Mouse (Mus musculus): ENCODE data around the gene Arid5b.
A peak's percentile ranks its signal among the peaks of the same experiment; 100 is the strongest.

Gene Arid5b

DNA sequence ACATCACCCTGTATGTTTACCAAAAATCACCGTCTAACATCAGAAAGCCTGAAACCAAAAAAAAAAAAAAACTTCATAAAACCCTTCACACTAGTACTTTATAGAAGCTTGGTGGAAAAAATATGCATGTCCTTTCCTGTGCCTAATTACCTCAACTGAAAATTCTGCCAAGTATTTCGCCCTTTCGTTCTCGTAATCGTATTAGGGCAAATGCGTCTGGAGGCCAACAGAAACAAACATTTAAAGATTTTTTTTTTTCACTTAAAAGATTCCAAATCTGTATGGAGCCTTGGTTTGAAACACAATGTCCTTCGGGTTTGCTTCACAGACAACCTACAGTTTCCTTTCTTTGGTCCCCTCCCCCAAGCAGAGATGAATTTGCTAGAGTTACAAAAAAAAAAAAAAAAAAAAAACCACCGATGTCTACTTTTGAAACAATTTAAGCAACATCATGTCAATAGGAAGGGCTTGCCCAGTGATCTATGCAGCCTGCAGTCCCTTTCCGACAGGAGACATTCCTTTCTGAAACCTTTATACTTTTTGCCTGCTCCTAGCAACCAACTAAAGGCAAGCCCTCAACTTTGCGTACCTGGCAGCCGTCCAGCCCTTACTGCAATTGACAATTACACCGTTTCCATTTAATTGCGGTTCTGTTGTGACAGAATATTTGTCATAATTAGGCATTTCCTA is 86.7 kb downstream of the Arid5b start:
- peak in 1 of 2 experiments; percentile 42 for DNase-seq

GRCm38 (mm10) chr10:68191146-68191545 is 87.4 kb downstream of the Arid5b start:
- DNase-seq, result no peak

DNA sequence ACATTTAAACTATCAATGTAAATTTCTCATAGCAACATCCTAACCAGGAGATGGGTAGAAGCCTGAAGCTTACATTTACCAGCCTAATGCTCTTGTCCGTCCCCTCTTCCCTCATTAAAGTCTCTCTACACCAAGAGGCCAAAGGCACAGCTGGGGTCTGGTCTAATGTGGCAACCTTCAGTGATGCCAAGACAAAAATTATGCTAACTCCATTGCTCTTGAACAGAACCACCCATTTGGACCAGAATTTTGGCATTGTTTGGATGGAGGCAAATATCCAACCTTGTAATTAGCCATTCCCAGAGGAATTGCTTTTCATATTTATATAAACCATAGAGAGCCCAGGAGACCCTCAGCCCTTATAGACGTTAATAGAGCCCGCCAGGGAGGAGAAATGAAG is 88.7 kb downstream of the Arid5b start:
- no peak for DNase-seq

GRCm38 (mm10) chr10:68183096-68183495 is 95.4 kb downstream of the Arid5b start:
- no peak for DNase-seq

DNA sequence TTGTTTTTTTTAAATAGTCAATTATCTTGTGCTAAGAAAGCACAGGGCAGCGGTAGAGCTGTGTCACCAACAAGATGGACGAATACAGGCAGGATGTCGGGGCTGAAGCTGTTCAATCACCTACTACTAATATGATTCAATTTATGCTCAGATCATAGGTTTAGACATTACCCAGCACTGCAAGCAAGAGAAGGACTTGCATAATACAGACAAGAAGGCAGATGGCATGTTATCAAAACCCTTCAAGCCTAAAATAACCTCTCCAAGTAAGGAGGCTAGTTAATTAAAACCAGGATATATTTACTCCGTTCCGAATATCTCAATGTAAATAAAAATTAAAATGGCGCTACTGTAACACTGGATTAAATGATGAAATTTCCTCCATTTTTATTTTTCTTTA is 96.3 kb downstream of the Arid5b start:
- DNase-seq, result no peak

GRCm38 (mm10) chr10:68181156-68181555 is 97.4 kb downstream of the Arid5b start:
- DNase-seq, result no peak

DNA sequence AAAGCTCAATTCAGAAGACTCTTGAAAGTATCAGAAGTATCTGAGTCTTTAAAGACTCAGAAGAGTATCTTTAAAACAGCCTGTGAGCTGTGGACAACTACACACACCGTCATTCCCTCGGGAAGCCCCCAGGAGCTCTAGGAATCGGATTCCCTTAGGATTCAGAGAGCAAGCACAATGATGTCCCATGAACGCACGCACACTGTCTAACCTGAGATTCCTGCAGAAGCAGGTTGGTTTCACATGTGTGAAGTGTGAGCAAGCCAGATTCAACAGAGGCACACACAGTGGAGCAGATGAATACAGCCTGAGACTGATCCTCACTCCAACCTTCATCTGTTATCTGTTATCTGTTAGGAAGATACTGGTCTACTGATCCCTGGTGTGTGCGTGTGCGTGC is 97.8 kb downstream of the Arid5b start:
- no peak for DNase-seq

- DNase-seq, result no peak
These were observed 98.4 kb downstream of the Arid5b start for GRCm38 (mm10) chr10:68180151-68180550.

GRCm38 (mm10) chr10:68179741-68180140 is 98.8 kb downstream of the Arid5b start:
- DNase-seq, result no peak

GRCm38 (mm10) chr10:68179339-68179738 is 99.2 kb downstream of the Arid5b start:
- DNase-seq, result no peak

DNA sequence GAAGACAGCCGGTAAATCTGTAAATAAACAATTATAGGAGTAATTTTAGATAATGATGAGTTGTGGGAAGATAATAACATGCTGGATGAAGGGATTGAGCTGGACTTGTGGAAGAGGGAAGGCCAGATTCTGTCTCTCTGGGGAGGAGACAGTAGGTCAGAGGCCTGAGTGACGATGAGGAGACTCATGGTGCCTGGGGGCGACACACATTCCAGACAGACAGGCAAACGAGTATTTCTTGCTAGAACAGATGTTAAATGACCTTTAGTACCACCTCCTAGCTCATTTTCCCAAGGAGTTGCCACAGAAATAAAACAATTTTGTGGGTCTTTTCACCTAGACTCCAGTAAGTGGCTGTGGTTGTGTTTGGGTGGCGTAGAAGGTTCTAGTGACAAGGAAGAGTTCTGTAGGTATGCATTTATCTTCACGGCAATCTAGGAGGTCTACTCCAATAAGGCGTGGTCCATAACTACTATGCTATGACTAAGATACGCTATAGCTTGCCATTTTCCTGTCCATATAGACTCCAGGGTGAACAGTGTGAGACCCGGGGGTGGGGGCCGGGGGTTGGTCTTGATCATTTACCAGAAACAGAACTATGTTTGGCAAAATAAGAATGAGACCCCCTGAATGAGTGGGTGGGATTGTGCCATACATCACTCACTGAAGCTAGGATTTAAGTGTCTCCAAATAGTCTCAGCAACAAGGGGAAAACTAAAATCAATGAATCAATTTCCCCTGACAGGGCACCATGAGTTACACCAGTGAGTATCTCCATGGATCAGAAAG is 100.6 kb downstream of the Arid5b start:
- DNase-seq, result no peak

- no peak for DNase-seq
These were observed 102.7 kb downstream of the Arid5b start for GRCm38 (mm10) chr10:68175811-68176210.

DNA sequence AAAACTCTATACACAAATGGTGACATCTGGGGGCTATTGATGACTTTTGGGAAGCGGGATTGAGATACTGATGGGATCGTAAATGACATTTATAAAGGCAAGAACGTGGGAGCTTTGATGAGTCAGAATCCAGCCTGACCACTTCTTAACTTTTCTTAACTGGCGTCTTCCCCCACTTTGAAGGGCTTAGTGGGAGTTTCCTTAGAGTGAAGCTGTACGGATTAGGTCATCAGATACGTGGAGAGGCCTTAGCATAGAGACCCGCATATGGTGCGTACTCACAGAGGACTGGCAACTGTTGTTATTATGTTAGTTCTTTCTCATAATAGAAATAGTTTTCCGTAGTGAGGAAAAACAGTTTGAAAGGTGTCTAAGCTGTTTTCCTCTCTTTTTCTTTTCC is 104.9 kb downstream of the Arid5b start:
- DNase-seq, result no peak

- DNase-seq, result no peak
These were observed 105.6 kb downstream of the Arid5b start for GRCm38 (mm10) chr10:68172906-68173305.

DNA sequence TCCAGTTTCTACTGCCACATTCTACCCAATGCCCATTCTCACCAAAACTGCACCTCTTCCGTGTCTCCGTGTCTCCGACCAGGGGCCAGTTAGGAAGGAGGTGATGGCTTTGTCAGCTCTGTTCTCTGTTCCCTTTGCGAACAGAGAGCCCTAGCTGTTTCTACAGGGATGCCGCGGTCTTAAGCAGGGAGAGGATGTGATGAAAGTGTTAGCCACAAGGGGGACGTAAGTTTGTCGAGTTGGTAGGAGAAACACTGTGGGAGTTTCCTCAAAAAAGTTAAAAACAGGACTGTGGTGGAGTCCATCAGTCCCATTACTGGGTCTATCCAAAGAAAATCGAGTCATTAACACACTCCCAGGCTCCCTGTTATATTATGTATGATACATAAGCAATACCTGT is 106.6 kb downstream of the Arid5b start:
- no peak for DNase-seq

DNA sequence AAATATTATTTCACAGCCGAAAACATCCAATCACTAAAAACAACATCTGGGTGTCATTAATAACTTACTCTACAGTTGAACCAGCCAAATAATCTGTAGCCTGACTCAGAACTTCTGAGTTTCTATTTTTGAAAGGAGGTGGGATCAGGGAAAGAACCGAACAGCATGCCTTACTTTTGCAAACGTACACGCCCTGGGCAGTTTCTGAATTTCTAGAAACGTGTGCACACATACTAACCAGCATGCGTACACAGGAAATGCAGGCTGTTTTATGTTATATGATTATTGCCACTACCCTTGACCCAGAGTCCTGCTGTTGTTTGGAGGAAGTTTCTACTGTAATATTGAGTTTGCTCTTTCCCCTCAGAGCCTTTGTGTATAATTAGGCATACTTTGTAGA is 109.9 kb downstream of the Arid5b start:
- DNase-seq, result no peak

DNA sequence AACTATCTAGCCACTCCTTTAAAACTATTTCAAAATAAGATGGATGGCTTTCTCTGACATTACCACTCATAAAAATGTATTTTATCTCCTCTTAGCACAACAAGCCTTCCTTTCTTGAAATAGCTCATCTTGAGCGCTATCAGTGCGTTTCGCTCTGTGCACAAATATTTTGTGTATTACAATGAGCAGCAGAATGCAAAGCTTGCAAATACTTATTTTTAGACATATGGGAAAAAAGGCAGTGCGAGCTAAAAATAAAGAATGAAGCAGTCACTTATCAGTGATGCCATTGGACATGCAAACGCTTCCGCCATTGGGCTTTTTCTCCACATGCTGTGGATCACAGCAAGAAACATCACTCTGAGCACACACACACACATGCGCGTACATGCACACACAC is 110.4 kb downstream of the Arid5b start:
- no peak for DNase-seq

GRCm38 (mm10) chr10:68167118-68167517 is 111.4 kb downstream of the Arid5b start:
- no peak for DNase-seq

- no peak for DNase-seq
These were observed 111.8 kb downstream of the Arid5b start for GRCm38 (mm10) chr10:68166695-68167086.

GRCm38 (mm10) chr10:68165709-68166694 is 112.5 kb downstream of the Arid5b start:
- DNase-seq, result peak in 1 of 2 experiments; percentile 14

DNA sequence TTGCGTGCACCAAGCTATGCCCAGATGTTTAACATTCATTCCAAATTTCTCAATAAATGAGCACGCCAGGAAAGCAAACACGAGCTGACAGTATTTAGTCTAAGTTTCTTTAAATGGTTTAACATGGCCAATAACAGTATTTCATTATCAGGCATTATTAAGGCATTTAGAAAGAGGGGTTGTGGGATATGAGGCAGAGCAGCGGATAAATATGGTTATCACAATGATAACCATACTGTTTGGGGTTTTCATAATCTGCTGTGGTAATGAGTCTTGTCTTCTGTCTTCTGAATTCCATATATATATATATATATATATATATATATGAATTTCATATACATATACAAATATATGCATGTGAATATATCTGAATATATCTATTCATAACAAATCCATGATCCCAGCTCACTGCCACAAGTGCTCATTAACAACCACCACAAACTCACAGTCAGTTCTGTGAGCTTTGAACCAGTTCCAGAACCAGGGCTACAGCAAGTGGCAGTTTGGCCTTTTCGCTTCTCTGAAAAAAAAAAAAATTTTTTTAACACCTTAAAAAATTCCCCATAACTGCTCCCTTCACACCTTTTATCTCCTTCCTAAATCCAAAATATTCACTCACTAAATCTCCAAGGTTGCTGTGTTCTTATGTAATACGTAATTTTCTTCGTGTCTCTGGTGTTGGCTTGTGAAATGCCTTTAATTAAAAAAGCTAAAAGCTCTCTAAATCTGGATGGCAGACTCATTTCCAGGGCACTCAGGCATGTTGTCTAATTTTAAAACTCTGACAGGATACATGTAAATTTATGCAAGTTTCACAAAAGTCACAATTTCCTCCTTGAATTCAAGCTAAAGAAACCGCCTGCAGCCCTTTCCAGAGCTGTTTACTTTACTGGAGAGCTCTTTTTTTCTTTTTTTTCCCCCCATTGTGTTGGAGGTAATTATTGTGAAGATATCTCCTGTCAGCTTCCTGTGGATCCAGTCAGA is 113.5 kb downstream of the Arid5b start:
- no peak for DNase-seq

DNA sequence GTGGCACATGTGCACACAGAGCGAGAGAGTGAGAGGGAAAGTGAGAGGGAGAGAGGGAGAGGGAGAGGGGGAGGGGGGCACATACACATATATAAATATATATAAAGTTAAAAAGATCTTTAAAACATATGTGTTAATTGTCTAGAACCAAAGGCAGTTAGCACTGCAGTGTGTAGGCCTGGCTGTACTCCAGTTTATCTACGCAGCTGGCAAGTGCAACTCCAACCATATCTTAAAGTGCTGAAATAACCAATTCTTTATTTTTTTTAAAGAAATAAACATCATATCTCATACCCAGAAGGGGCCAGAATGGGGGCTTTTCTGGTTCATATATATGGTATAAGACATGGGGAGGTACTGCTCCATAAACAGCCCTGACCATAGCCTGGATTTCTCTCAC is 114.4 kb downstream of the Arid5b start:
- no peak for DNase-seq
